Mouse (Mus musculus): ENCODE measurements around the gene Rfx2. TPM values are rescaled to one million over a fixed set of nuclear protein-coding genes. Genes with fewer than 3 reads are reported as not detected.

Rfx2 gene
- total RNA-seq, 1 experiment from 2014 or later: 7.6 TPM

GRCm38 (mm10) chr17:56758132-56758531, 72.7 kb downstream of the Rfx2 start:
- ATAC-seq (replicated peaks; ENCODE audit: low read depth, poor library complexity, severe bottlenecking): peak; percentile 7; the same call in 1 of the 2 replicates

GRCm38 (mm10) chr17:56757416-56758123, 73.2 kb downstream of the Rfx2 start, which contains the start of gene Nrtn:
Gene Nrtn (minus strand): TSS chr17:56757530.
- peak; percentile 46 for ATAC-seq (replicated peaks; ENCODE audit: low read depth, poor library complexity, severe bottlenecking)

- ATAC-seq (replicated peaks; ENCODE audit: low read depth, poor library complexity, severe bottlenecking): no peak
Measured at GRCm38 (mm10) chr17:56756703-56757399, 74.0 kb downstream of the Rfx2 start.

GRCm38 (mm10) chr17:56754271-56755185, 76.3 kb downstream of the Rfx2 start:
- peak; percentile 50 for ATAC-seq (replicated peaks; ENCODE audit: low read depth, poor library complexity, severe bottlenecking)

GRCm38 (mm10) chr17:56753452-56753851, 77.4 kb downstream of the Rfx2 start:
- no peak for ATAC-seq (replicated peaks; ENCODE audit: low read depth, poor library complexity, severe bottlenecking)

- no peak for ATAC-seq (replicated peaks; ENCODE audit: low read depth, poor library complexity, severe bottlenecking)
Measured at GRCm38 (mm10) chr17:56751404-56752072, 79.3 kb downstream of the Rfx2 start.

- ATAC-seq (replicated peaks; ENCODE audit: low read depth, poor library complexity, severe bottlenecking): no peak
Measured at GRCm38 (mm10) chr17:56744173-56744572, 86.6 kb downstream of the Rfx2 start.

GRCm38 (mm10) chr17:56740788-56741160, 90.0 kb downstream of the Rfx2 start:
- ATAC-seq (replicated peaks; ENCODE audit: low read depth, poor library complexity, severe bottlenecking): no peak

- no peak for ATAC-seq (replicated peaks; ENCODE audit: low read depth, poor library complexity, severe bottlenecking)
Measured at GRCm38 (mm10) chr17:56740118-56740787, 90.6 kb downstream of the Rfx2 start.

- no peak for ATAC-seq (replicated peaks; ENCODE audit: low read depth, poor library complexity, severe bottlenecking)
Measured at GRCm38 (mm10) chr17:56738221-56738620, 92.6 kb downstream of the Rfx2 start.

- peak; percentile 30; the same call in 1 of the 2 replicates for ATAC-seq (replicated peaks; ENCODE audit: low read depth, poor library complexity, severe bottlenecking)
Measured at GRCm38 (mm10) chr17:56736534-56736933, 94.3 kb downstream of the Rfx2 start.

- no peak for ATAC-seq (replicated peaks; ENCODE audit: low read depth, poor library complexity, severe bottlenecking)
Measured at GRCm38 (mm10) chr17:56729656-56730055, 101.2 kb downstream of the Rfx2 start.

GRCm38 (mm10) chr17:56729151-56729550, 101.7 kb downstream of the Rfx2 start:
- no peak for ATAC-seq (replicated peaks; ENCODE audit: low read depth, poor library complexity, severe bottlenecking)

GRCm38 (mm10) chr17:56728117-56728516, 102.7 kb downstream of the Rfx2 start:
- no peak for ATAC-seq (replicated peaks; ENCODE audit: low read depth, poor library complexity, severe bottlenecking)

GRCm38 (mm10) chr17:56727659-56728058, 103.2 kb downstream of the Rfx2 start:
- no peak for ATAC-seq (replicated peaks; ENCODE audit: low read depth, poor library complexity, severe bottlenecking)

GRCm38 (mm10) chr17:56727029-56727649, 103.7 kb downstream of the Rfx2 start:
- ATAC-seq (replicated peaks; ENCODE audit: low read depth, poor library complexity, severe bottlenecking): no peak
